Mouse (Mus musculus) heart, embryonic 16.5 days (tissue): Measurements from ENCODE around the gene Pknox2. TPM values are rescaled to one million over a fixed set of nuclear protein-coding genes. Genes with fewer than 3 reads are reported as not detected.
A peak's percentile ranks its signal among the peaks of the same experiment; 100 is the strongest.

Source experiments
- ATAC-seq: fragments of 200-750 bp; cut with Nextera tagmentation; replicated peaks from 2 replicates; pipeline ENCODE4 v1.8.0; 2017; ENCODE audit warnings: moderate number of reproducible peaks; ENCODE audit not compliant: insufficient read depth, low FRiP score; ENCODE audit errors: extremely low read depth
- H3K27ac ChIP-seq: fragments of 300-500 bp; sonication (generic); 2 replicates; pipeline ENCODE4 v1.5.1; 2014; ENCODE audit warnings: mild to moderate bottlenecking, low read length, control low read depth, moderate library complexity
- H3K27me3 ChIP-seq: fragments of 300-500 bp; sonication (generic); 2 replicates; pipeline ENCODE4 v1.6.1; 2014; ENCODE audit warnings: low read length, mixed read lengths; ENCODE audit not compliant: control insufficient read depth, insufficient read depth
- H3K36me3 ChIP-seq: fragments of 300-500 bp; sonication (generic); 2 replicates; pipeline ENCODE4 v1.6.1; 2014; ENCODE audit not compliant: control insufficient read depth, insufficient read depth
- H3K4me1 ChIP-seq: fragments of 300-500 bp; sonication (generic); 2 replicates; pipeline ENCODE4 v1.6.1; 2014; ENCODE audit warnings: low read length, mixed read lengths; ENCODE audit not compliant: control insufficient read depth, insufficient read depth
- H3K4me2 ChIP-seq: fragments of 300-500 bp; sonication (generic); 2 replicates; pipeline ENCODE4 v1.6.1; 2014; ENCODE audit warnings: low read depth, mild to moderate bottlenecking, control low read depth, low read length
- H3K4me3 ChIP-seq: fragments of 300-500 bp; sonication (generic); 2 replicates; pipeline ENCODE4 v1.5.1; 2014; ENCODE audit warnings: mild to moderate bottlenecking, control low read depth, low read length
- H3K9ac ChIP-seq: fragments of 300-500 bp; sonication (generic); 2 replicates; pipeline ENCODE4 v1.6.1; 2014; ENCODE audit warnings: low read length, control low read depth
- H3K9me3 ChIP-seq: fragments of 300-500 bp; sonication (generic); replicated peaks from 2 replicates; pipeline ENCODE4 v1.6.1; 2016; ENCODE audit warnings: low read length; ENCODE audit not compliant: control insufficient read depth
- WGBS: fragments of 180-500 bp; shearing (Covaris S2); extraction: QIAGEN DNeasy Blood & Tissue Kit; methylation state at CpG from one replicate; pipeline ENCODE4 v1.1.7; 2014; 5-methylcytosine and 5-hydroxymethylcytosine counted together
- polyA plus RNA-seq: library from polyadenylated mRNA; unstranded; fragments of >200 nt; fragmentation: Nextera tagmentation; extraction: Ambion mirVana; gene quantifications from 2 replicates; pipeline ENCODE4 v1.2.1, GENCODE M21; 2015

Pknox2 gene
- polyA plus RNA-seq, 1 experiment from 2014 or later, result 3.9 TPM

DNA sequence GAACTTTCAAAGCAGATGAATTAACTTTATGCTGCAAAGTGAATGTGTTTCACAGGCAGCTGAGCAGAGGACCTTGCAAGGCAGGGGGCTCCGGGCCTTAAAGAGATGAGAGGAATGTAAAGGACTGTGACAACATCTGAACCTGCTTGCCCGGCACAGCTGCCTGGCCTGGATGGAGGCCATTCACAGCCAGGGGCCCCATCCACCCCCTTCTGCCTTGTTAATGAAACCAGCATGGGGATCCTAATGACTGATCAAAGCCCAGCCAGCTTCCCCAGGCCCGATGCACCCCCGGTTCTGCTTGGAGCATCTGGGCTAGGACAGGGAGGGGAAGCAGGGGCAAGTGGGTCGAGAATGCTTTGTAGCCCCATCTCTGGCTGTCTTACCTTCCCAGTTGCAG lies 183.0 kb downstream of the Pknox2 start:
- peaks cover 16% of the 10 kb centered on the region for H3K4me1 ChIP-seq
- no peaks in the 10 kb centered on the region for H3K9me3 ChIP-seq
- no peak for ATAC-seq
- no peak overlapping the region for H3K27ac ChIP-seq
- H3K27me3 ChIP-seq, result no peaks in the 10 kb centered on the region
- H3K4me2 ChIP-seq, result no peak overlapping the region
- 29% methylated on average over 5 of the region's 5 CpGs for WGBS
- H3K4me3 ChIP-seq, result no peak overlapping the region
- no peaks in the 10 kb centered on the region for H3K36me3 ChIP-seq
- H3K9ac ChIP-seq, result 0 out of 2 replicates have a peak overlapping the region, but pooled peaks have one; percentile 14

DNA sequence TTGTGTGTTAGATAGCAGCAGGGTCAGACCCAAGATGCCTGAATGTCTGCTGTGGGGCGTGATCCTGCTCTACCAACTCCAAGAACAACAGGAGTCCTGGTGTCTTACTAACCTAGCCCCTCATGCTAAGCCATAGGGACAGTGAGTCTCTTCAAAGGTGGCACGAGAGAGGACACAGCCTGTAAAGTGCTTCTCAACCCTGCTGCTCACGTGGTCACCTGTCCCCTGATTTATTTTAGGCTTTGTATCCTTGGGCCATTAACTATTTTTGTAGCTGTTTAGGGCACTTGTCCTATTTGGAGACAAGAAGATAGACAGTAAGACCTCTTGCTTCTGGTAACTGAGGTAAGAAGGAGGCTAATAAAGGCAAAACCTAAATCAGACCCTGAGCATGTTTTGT lies 183.7 kb downstream of the Pknox2 start:
- WGBS, result 45% methylated on average over 3 of the region's 3 CpGs
- Histone ChIP-seq H3K4me1 (peaks cover 16% of the 10 kb centered on the region), H3K27me3 (no peaks in the 10 kb centered on the region), H3K4me3 (no peak overlapping the region), H3K9ac (no peak overlapping the region), H3K9me3 (no peaks in the 10 kb centered on the region), H3K4me2 (no peak overlapping the region), H3K36me3 (no peaks in the 10 kb centered on the region), H3K27ac (no peak overlapping the region)
- ATAC-seq, result no peak; the same call in 1 of the 2 replicates

DNA sequence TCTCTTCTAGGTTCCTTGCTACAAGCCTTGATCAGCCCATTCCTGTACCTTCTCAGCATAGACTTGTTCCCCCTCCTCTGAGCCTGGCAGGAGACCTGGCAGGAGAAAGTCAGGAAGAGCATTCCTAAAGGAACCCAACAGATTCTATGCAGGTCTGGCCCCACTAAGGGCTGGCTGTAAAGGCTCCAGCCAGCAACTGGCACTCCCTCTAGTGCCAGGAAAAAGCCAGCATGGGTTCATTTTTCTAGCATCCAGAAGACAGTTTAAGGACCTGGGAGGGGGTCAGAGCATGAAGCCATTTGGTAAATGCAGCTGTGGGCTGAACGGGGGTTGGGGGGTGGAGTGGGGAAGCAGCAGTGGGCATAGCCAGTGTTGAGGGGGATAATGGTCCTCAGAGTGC lies 185.3 kb downstream of the Pknox2 start:
- Histone ChIP-seq H3K9me3 (no peaks in the 10 kb centered on the region), H3K4me3 (no peak overlapping the region), H3K4me1 (peaks cover 16% of the 10 kb centered on the region), H3K36me3 (no peaks in the 10 kb centered on the region), H3K4me2 (no peak overlapping the region), H3K27me3 (no peaks in the 10 kb centered on the region), H3K9ac (no peak overlapping the region), H3K27ac (no peak overlapping the region)
- no peak for ATAC-seq
- 50% methylated on average over 1 of the region's 1 CpGs for WGBS

DNA sequence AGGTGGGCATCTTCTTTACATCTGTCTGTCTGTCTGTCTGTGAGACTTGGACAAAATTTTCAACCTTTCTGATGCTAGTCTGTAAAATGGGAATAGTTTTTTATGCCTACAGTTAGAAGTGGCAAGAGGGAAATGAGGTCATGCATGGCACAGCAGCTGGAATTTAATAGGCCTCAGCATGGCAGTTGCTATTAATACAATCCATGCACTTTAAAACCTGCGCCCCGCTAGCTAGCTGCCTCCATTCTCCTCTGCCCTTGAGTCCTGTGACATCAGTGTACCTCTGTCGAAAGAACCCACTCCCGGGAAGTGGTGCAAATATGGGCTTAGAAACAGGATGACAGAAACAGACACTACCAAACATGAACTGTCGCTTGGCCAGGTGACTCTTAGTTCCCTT lies 186.1 kb downstream of the Pknox2 start:
- no peaks in the 10 kb centered on the region for H3K36me3 ChIP-seq
- no peak overlapping the region for H3K4me2 ChIP-seq
- H3K9me3 ChIP-seq, result no peaks in the 10 kb centered on the region
- 72% methylated on average over 5 of the region's 5 CpGs for WGBS
- H3K4me1 ChIP-seq, result peaks cover 16% of the 10 kb centered on the region
- H3K27ac ChIP-seq, result no peak overlapping the region
- no peak for ATAC-seq
- H3K27me3 ChIP-seq, result no peaks in the 10 kb centered on the region
- H3K9ac ChIP-seq, result no peak overlapping the region
- no peak overlapping the region for H3K4me3 ChIP-seq

DNA sequence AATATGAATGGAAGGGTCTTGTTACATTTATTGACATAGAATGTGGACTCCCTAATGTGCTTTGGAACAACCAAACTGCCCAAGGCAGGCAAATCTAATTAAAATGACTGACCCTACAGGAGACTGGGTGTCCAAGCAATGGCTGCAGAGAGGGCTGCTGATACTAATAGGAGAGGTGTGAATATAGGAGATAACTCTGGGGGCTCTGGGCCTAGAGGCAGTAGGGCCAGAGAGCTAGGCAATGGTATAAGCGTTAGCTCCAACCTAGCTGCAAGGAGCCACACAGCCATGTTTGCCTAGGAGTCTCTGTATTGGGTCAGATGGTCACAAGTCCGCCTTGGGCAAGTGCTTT lies 196.1 kb downstream of the Pknox2 start:
- WGBS, result 78% methylated on average over 2 of the region's 2 CpGs
- ATAC-seq, result no peak
- Histone ChIP-seq H3K9ac (no peak overlapping the region), H3K4me2 (no peak overlapping the region), H3K4me1 (peaks cover 7% of the 10 kb centered on the region; the same call in 1 of the 2 replicates), H3K4me3 (no peak overlapping the region), H3K27ac (no peak overlapping the region), H3K9me3 (no peaks in the 10 kb centered on the region), H3K36me3 (no peaks in the 10 kb centered on the region; the same call in 1 of the 2 replicates), H3K27me3 (no peaks in the 10 kb centered on the region)

DNA sequence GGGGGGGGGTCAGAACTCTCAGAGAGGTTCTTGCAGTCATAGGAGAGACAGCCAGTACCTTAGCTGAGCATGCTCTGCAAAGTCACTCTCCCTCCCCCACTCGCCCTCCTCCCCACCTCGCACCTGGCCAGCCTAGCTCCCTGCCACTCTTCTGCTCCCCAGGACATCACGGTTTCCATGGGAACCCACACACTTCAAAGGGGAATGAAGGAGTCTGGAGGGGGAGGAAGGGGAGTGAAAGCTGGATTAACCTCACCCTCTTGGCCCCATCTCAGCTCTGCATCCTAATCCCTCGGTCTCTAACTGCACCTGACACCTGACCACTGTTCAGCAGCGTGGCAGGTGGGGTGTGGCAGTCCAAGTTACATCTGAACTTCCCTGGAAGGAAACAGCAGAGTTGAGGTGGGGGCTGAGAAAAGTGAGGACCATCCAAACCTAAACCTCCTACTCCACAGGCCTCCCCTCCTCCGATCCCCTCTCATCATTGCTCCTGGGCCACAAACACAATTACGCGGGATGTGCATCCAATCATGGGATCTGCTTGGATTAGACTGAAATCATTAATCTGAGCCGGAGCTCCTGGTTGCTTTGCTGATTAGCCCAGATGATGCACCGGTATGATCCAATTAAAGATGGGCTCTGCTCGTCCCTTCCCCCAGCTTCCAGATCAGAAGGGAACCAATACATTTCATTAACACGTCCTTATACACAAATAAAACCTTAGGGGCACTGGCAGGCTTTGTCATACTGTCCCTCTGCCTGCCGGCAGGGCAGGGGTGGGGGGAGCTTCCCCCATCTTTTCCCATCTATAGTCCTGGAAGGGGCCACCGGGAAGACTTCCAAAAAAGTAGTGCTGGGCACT lies 196.7 kb downstream of the Pknox2 start:
- H3K9me3 ChIP-seq, result no peaks in the 10 kb centered on the region
- no peak for ATAC-seq
- WGBS, result 40% methylated on average over 14 of the region's 14 CpGs

DNA sequence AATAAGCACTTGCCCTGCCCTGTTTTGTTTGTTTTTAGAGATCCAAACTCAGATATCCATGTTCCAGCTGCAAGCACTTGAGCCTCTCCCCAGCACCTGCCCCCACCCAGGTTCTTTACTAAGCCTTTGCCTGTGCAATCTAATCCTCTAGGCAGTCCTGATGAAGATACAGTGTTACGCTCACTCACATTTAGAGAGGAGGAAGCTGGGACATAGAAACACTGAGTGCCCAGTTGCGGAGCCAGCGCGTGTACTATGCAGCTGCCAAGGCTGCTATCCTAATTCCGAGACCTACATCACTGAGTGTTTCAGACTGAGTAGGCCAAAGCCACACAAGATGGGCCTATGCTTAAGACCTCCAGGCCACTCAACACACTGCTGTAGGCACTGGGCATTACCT lies 199.0 kb downstream of the Pknox2 start:
- Histone ChIP-seq H3K27me3 (no peaks in the 10 kb centered on the region), H3K9ac (no peak overlapping the region), H3K27ac (no peak overlapping the region; the same call in 1 of the 2 replicates), H3K36me3 (no peaks in the 10 kb centered on the region), H3K4me3 (no peak overlapping the region), H3K4me1 (peaks cover 16% of the 10 kb centered on the region), H3K9me3 (no peaks in the 10 kb centered on the region), H3K4me2 (no peak overlapping the region)
- no peak for ATAC-seq
- WGBS, result 83% methylated on average over 5 of the region's 5 CpGs

More for the DNA sequence above, 196.7 kb downstream of the Pknox2 start:
- Histone ChIP-seq H3K36me3 (no peaks in the 10 kb centered on the region; the same call in 1 of the 2 replicates), H3K4me1 (peaks cover 7% of the 10 kb centered on the region; the same call in 1 of the 2 replicates), H3K4me2 (no peak overlapping the region), H3K27me3 (no peaks in the 10 kb centered on the region), H3K27ac (no peak overlapping the region), H3K9ac (no peak overlapping the region), H3K4me3 (no peak overlapping the region)

DNA sequence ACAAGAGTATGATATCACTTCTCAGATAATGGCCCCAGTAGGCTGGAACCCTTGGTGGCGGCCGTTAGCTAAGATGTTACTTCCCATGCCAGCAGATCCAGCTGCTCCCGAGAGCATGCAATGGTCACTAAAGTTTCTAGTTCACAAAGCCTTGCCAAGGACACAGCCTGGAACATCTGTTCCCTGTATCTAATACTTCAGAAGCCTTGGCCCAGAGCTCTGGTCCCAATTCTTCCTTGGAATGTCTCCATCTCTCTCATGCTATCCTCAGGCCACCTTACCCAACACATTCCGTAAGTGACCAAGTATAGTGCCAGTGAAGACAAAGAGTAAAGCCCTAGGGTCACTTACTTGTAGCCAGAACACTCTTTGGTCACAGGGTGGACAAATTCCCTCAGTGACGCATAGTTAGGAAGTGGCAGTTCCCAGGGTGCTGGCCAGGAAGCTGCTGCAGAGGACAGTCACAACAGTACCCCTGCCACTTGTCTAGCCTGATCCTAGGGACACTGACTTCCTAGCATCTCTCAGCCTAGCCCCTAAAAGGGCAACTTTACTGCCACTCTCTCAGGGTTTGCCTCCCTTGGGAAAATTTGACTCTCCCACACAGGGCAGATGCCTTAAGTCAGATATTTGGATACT lies 200.0 kb downstream of the Pknox2 start:
- Histone ChIP-seq H3K9ac (no peak overlapping the region), H3K4me1 (peaks cover 16% of the 10 kb centered on the region), H3K4me3 (no peak overlapping the region), H3K4me2 (no peak overlapping the region), H3K27me3 (no peaks in the 10 kb centered on the region), H3K36me3 (no peaks in the 10 kb centered on the region), H3K9me3 (no peaks in the 10 kb centered on the region), H3K27ac (no peak overlapping the region)
- 68% methylated on average over 5 of the region's 5 CpGs for WGBS
- ATAC-seq, result no peak

DNA sequence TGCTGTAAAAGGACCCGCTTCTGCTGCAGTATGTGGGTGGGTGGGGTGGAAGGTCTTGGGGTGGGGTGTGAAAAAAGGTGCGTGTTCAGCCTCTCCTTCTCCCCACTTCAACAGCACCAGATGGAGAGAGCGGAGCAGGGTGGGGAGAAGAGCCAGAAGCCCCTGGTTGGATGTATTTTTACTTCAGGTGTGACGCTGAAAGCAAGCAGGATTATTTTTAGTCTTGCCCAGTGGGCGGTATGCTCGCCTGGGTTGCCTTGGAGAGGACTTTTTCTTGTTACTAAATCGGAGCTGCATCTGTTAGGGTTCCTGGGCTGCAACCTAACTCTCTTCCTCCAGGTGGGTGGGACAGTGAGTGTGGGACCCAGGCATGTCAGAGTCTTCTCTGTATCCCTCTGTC lies 202.4 kb downstream of the Pknox2 start:
- no peak overlapping the region; the same call in 1 of the 2 replicates for H3K27ac ChIP-seq
- no peaks in the 10 kb centered on the region for H3K27me3 ChIP-seq
- no peak overlapping the region for H3K4me3 ChIP-seq
- H3K36me3 ChIP-seq, result no peaks in the 10 kb centered on the region
- peaks cover 16% of the 10 kb centered on the region for H3K4me1 ChIP-seq
- H3K9ac ChIP-seq, result no peak overlapping the region
- ATAC-seq, result no peak
- WGBS, result 40% methylated on average over 7 of the region's 7 CpGs
- peak overlapping the region; percentile 44 for H3K4me2 ChIP-seq
- H3K9me3 ChIP-seq, result no peaks in the 10 kb centered on the region
